Mouse (Mus musculus) spleen, adult 12 weeks (tissue): ENCODE data around the gene Evx2.

ENCODE experiments used
- DNase-seq: peaks from one replicate; pipeline ENCODE4 v3.0.0; 2022; ENCODE audit warnings: low spot score

The Evx2 gene

GRCm38 (mm10) chr2:74617706-74618105 lies 41.7 kb downstream of the Evx2 start:
- no peak for DNase-seq

- no peak for DNase-seq
Observed at GRCm38 (mm10) chr2:74611406-74611805, 48.0 kb downstream of the Evx2 start.

- DNase-seq, result no peak
Observed at GRCm38 (mm10) chr2:74609350-74609749, 50.0 kb downstream of the Evx2 start.

- DNase-seq, result no peak
Observed at GRCm38 (mm10) chr2:74606087-74606760, 53.1 kb downstream of the Evx2 start.

- DNase-seq, result no peak
Observed at GRCm38 (mm10) chr2:74604011-74604410, 55.3 kb downstream of the Evx2 start.
